Mouse (Mus musculus): Measurements from ENCODE around the gene Ptx4. TPM values are rescaled to one million over a fixed set of nuclear protein-coding genes. Genes with fewer than 3 reads are reported as not detected.

Gene Ptx4
- polyA plus RNA-seq, 1 experiment from 2014 or later: not detected

GRCm38 (mm10) chr17:25165970-25166671 is 45.6 kb downstream of the Ptx4 start:
- Histone ChIP-seq H3K4me3 (no peak overlapping the region), H3K4me2 (no peak overlapping the region), H3K4me1 (replicated peaks) (no peaks in the 10 kb centered on the region), H3K9me3 (no peaks in the 10 kb centered on the region), H3K27ac (replicated peaks) (no peak overlapping the region), H3K27me3 (no peaks in the 10 kb centered on the region), H3K9ac (no peak overlapping the region), H3K36me3 (peaks cover 13% of the 10 kb centered on the region)
- 68% methylated on average over 6 of the region's 6 CpGs for WGBS
- ATAC-seq (ENCODE audit: low read depth): no peak

DNA sequence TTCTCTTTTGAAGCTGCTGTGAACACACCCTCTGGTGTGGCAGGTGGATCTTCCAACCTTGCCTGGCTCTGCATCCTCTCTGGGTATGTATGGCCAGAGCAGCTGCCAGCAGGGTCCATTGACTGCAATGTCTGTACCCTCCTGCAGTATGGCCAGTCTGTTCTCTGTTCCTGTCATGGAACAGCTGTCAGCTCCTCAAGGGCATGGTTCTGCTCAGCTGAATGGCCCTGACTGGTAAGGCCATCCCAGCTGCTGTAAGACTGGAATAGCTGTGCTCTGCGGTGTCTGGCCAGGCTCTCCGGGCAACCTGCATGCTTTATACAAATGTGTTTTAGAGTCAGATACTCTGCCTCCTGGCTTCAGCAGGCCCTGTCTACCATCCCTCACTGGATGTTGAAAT is 49.1 kb downstream of the Ptx4 start:
- Histone ChIP-seq H3K9me3 (no peaks in the 10 kb centered on the region), H3K4me3 (no peak overlapping the region), H3K36me3 (no peaks in the 10 kb centered on the region), H3K4me1 (replicated peaks) (no peaks in the 10 kb centered on the region), H3K4me2 (no peak overlapping the region), H3K9ac (no peak overlapping the region), H3K27ac (replicated peaks) (no peak overlapping the region), H3K27me3 (no peaks in the 10 kb centered on the region)
- ATAC-seq (ENCODE audit: low read depth): no peak
- 95% methylated on average over 2 of the region's 2 CpGs for WGBS

DNA sequence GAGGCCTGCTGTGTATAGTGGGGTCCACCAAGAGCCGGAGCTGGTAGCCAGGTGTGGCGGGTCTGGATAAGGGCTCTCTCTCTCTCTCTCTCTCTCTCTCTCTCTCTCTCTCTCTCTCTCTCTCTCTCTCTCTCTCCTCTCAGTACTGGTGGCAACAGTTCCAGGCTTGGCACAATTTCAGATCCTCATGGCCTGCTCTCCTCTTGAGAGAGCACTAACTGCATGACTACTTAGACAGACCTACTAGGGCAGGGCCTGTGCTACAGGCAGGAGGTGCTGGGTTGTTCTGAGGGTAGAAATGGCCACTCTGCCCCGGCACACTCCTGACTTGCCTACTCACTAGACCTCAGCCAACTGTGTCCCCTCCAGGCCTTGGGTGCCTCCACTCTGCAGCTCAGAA is 52.0 kb downstream of the Ptx4 start:
- no peak overlapping the region for H3K4me3 ChIP-seq
- H3K9ac ChIP-seq: no peak overlapping the region
- H3K4me2 ChIP-seq: no peak overlapping the region
- no peaks in the 10 kb centered on the region for H3K36me3 ChIP-seq
- WGBS: 98% methylated on average over 3 of the region's 3 CpGs
- H3K27ac ChIP-seq (replicated peaks): no peak overlapping the region
- H3K9me3 ChIP-seq: no peaks in the 10 kb centered on the region
- ATAC-seq (ENCODE audit: low read depth): no peak
- no peaks in the 10 kb centered on the region for H3K4me1 ChIP-seq (replicated peaks)
- no peaks in the 10 kb centered on the region for H3K27me3 ChIP-seq

Other genes with a start within 250 kb of the Ptx4 start
- gene Nubp2, start 234.4 kb upstream of the Ptx4 start, polyA plus RNA-seq (2015; fragmentation: Nextera tagmentation; extraction: Ambion mirVana): 63.5 and 76.1 TPM in 2 replicates
- 64.6 and 74.2 TPM in 2 replicates for gene Spsb3, start 234.1 kb upstream of the Ptx4 start, polyA plus RNA-seq (2015; fragmentation: Nextera tagmentation; extraction: Ambion mirVana)
- 32.7 and 36.3 TPM in 2 replicates for gene Eme2, start 225.7 kb upstream of the Ptx4 start, polyA plus RNA-seq (2015; fragmentation: Nextera tagmentation; extraction: Ambion mirVana)
- gene Mrps34, start 225.6 kb upstream of the Ptx4 start, polyA plus RNA-seq (2015; fragmentation: Nextera tagmentation; extraction: Ambion mirVana): 71.1 and 85.7 TPM in 2 replicates
- 86.0 and 89.0 TPM in 2 replicates for gene Nme3, start 224.3 kb upstream of the Ptx4 start, polyA plus RNA-seq (2015; fragmentation: Nextera tagmentation; extraction: Ambion mirVana)
- 82.2 and 85.8 TPM in 2 replicates for gene Mapk8ip3, start 183.8 kb upstream of the Ptx4 start, polyA plus RNA-seq (2015; fragmentation: Nextera tagmentation; extraction: Ambion mirVana)
- 100 and 110 TPM in 2 replicates for gene Jpt2, start 160.1 kb upstream of the Ptx4 start, polyA plus RNA-seq (2015; fragmentation: Nextera tagmentation; extraction: Ambion mirVana)
- 7.0 and 7.3 TPM in 2 replicates for gene Cramp1l, start 105.0 kb upstream of the Ptx4 start, polyA plus RNA-seq (2015; fragmentation: Nextera tagmentation; extraction: Ambion mirVana)
- gene Ift140, start 104.7 kb upstream of the Ptx4 start, polyA plus RNA-seq (2015; fragmentation: Nextera tagmentation; extraction: Ambion mirVana): 17.8 and 19.2 TPM in 2 replicates
- 9.0 and 10.8 TPM in 2 replicates for gene Tmem204, start 37.2 kb upstream of the Ptx4 start, polyA plus RNA-seq (2015; fragmentation: Nextera tagmentation; extraction: Ambion mirVana)
- 45.7 and 46.7 TPM in 2 replicates for gene Telo2, start 4.8 kb upstream of the Ptx4 start, polyA plus RNA-seq (2015; fragmentation: Nextera tagmentation; extraction: Ambion mirVana)
- gene Clcn7, start 12.6 kb downstream of the Ptx4 start, polyA plus RNA-seq (2015; fragmentation: Nextera tagmentation; extraction: Ambion mirVana): 23.7 and 24.4 TPM in 2 replicates
- gene Ccdc154, start 41.7 kb downstream of the Ptx4 start, polyA plus RNA-seq (2015; fragmentation: Nextera tagmentation; extraction: Ambion mirVana): not detected in 2 replicates
- not detected in 2 replicates for gene Gm38655, start 54.7 kb downstream of the Ptx4 start, polyA plus RNA-seq (2015; fragmentation: Nextera tagmentation; extraction: Ambion mirVana)
- gene BC003965, start 63.8 kb downstream of the Ptx4 start, polyA plus RNA-seq (2015; fragmentation: Nextera tagmentation; extraction: Ambion mirVana): 32.6 and 32.7 TPM in 2 replicates
- gene Unkl, start 67.6 kb downstream of the Ptx4 start, polyA plus RNA-seq (2015; fragmentation: Nextera tagmentation; extraction: Ambion mirVana): 9.3 and 11.0 TPM in 2 replicates
- gene Gnptg, start 119.4 kb downstream of the Ptx4 start, polyA plus RNA-seq (2015; fragmentation: Nextera tagmentation; extraction: Ambion mirVana): 72.4 and 90.8 TPM in 2 replicates
- gene Tsr3, start 119.4 kb downstream of the Ptx4 start, polyA plus RNA-seq (2015; fragmentation: Nextera tagmentation; extraction: Ambion mirVana): 62.1 and 62.3 TPM in 2 replicates
- gene Baiap3, start 135.6 kb downstream of the Ptx4 start, polyA plus RNA-seq (2015; fragmentation: Nextera tagmentation; extraction: Ambion mirVana): 3.7 and 3.8 TPM in 2 replicates
- gene Ube2i, start 153.9 kb downstream of the Ptx4 start, polyA plus RNA-seq (2015; fragmentation: Nextera tagmentation; extraction: Ambion mirVana): 503 and 513 TPM in 2 replicates
- gene Prss34, start 177.6 kb downstream of the Ptx4 start, polyA plus RNA-seq (2015; fragmentation: Nextera tagmentation; extraction: Ambion mirVana): not detected in 2 replicates
- gene Prss28, start 187.9 kb downstream of the Ptx4 start, polyA plus RNA-seq (2015; fragmentation: Nextera tagmentation; extraction: Ambion mirVana): not detected in 2 replicates
- gene Prss29, start 197.9 kb downstream of the Ptx4 start, polyA plus RNA-seq (2015; fragmentation: Nextera tagmentation; extraction: Ambion mirVana): not detected in 2 replicates
- gene Tpsab1, start 224.8 kb downstream of the Ptx4 start, polyA plus RNA-seq (2015; fragmentation: Nextera tagmentation; extraction: Ambion mirVana): not detected in 2 replicates
- 0.45 TPM in 1 of 2 replicates, not detected in the other for gene Tpsb2, start 245.5 kb downstream of the Ptx4 start, polyA plus RNA-seq (2015; fragmentation: Nextera tagmentation; extraction: Ambion mirVana)
- gene Tpsg1, start 248.5 kb downstream of the Ptx4 start, polyA plus RNA-seq (2015; fragmentation: Nextera tagmentation; extraction: Ambion mirVana): 0.68 TPM in 1 of 2 replicates, not detected in the other

Measured in neural tube, embryonic 13.5 days (tissue).